Mouse (Mus musculus) thymus, adult 2 months (tissue): ENCODE data around the gene Reck.

ENCODE experiments used
- CTCF ChIP-seq: fragments of 200-500 bp; IDR thresholded peaks from 2 replicates; pipeline ENCODE4 v1.5.1; 2012; ENCODE audit warnings: mild to moderate bottlenecking, control low read depth, low read length, moderate library complexity, borderline replicate concordance; ENCODE audit not compliant: control insufficient read depth, poor library complexity, insufficient read depth; ENCODE audit errors: extremely low read depth
- POLR2A ChIP-seq: fragments of 200-500 bp; IDR thresholded peaks from 2 replicates; pipeline ENCODE4 v1.6.1; 2012; ENCODE audit warnings: mild to moderate bottlenecking, low read length, control low read depth, moderate library complexity; ENCODE audit not compliant: control insufficient read depth, poor library complexity, insufficient read depth; ENCODE audit errors: extremely low read depth

DNA sequence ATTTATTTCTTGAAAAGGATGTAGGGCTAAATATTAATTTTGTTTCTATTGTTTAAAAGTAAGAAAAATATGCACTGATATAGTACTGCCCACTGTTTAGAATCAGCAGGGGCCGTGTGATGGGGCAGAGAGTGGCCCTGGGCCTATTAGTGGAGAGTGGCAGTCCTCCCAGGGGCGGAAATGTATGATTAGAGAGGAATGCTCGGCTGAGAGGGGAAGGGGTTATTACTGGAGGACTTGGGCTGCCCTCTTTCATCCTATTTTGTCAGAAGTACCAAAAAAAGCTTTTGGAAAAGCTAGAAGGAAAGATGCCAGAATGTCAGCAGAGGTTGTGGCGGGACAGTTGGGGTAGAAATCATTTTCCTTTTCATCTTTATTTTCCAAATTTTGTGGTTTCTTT lies 8.9 kb downstream of the Reck start:
- no peak for TF ChIP-seq CTCF
- TF ChIP-seq POLR2A: no peak
